Mouse (Mus musculus) intestine, embryonic 16.5 days (tissue): ENCODE data around the gene Reep3. TPM values are rescaled to one million over a fixed set of nuclear protein-coding genes. Genes with fewer than 3 reads are reported as not detected.
A peak's percentile ranks its signal among the peaks of the same experiment; 100 is the strongest.
"Not testable (repeated sequence)": the region's sequence is repeated elsewhere in the genome, so short reads cannot be mapped to it uniquely, and the experiment has no call there.

Experiments used
- ATAC-seq: fragments of 200-750 bp; cut with Nextera tagmentation; 2 replicates; pipeline ENCODE4 v1.8.0; 2017; ENCODE audit warnings: moderate TSS enrichment, moderate library complexity
- H3K27ac ChIP-seq: fragments of 300-500 bp; sonication (generic); 2 replicates; pipeline ENCODE4 v1.5.1; 2014; ENCODE audit warnings: mild to moderate bottlenecking, low read length
- H3K27me3 ChIP-seq: fragments of 300-500 bp; sonication (generic); replicated peaks from 2 replicates; pipeline ENCODE4 v1.6.1; 2014; ENCODE audit warnings: low read length, control low read depth, mixed read lengths; ENCODE audit not compliant: control insufficient read depth, insufficient read depth
- H3K36me3 ChIP-seq: fragments of 300-500 bp; sonication (generic); 2 replicates; pipeline ENCODE4 v1.6.1; 2014; ENCODE audit warnings: low read length, control low read depth; ENCODE audit not compliant: control insufficient read depth, insufficient read depth
- H3K4me1 ChIP-seq: fragments of 300-500 bp; sonication (generic); 2 replicates; pipeline ENCODE4 v1.6.1; 2014; ENCODE audit warnings: low read length, control low read depth, mixed read lengths; ENCODE audit not compliant: control insufficient read depth, insufficient read depth
- H3K4me2 ChIP-seq: fragments of 300-500 bp; sonication (generic); 2 replicates; pipeline ENCODE4 v1.6.1; 2014; ENCODE audit warnings: low read depth, low read length, control low read depth
- H3K4me3 ChIP-seq: fragments of 300-500 bp; sonication (generic); 2 replicates; pipeline ENCODE4 v1.5.1; 2014; ENCODE audit warnings: mild to moderate bottlenecking, low read length
- H3K9ac ChIP-seq: fragments of 300-500 bp; sonication (generic); 2 replicates; pipeline ENCODE4 v1.6.1; 2014; ENCODE audit warnings: low read depth, low read length
- H3K9me3 ChIP-seq: fragments of 300-500 bp; sonication (generic); 2 replicates; pipeline ENCODE4 v1.6.1; 2016; ENCODE audit warnings: low read length, control low read depth; ENCODE audit not compliant: control insufficient read depth
- WGBS: fragments of 180-500 bp; shearing (Covaris S2); extraction: QIAGEN DNeasy Blood & Tissue Kit; methylation state at CpG from one replicate; pipeline ENCODE4 v1.1.7; 2014; 5-methylcytosine and 5-hydroxymethylcytosine counted together
- polyA plus RNA-seq: library from polyadenylated mRNA; unstranded; fragments of >200 nt; fragmentation: Nextera tagmentation; extraction: Ambion mirVana; gene quantifications from 2 replicates; pipeline ENCODE4 v1.2.1, GENCODE M21; 2015

Reep3 gene
- polyA plus RNA-seq, 1 experiment from 2014 or later: 36.2 TPM

GRCm38 (mm10) chr10:67003009-67003742 is 93.6 kb downstream of the Reep3 start:
- H3K27me3 ChIP-seq: no peaks in the 10 kb centered on the region
- H3K4me1 ChIP-seq: peaks cover 14% of the 10 kb centered on the region
- H3K4me2 ChIP-seq: peak overlapping the region; percentile 68
- H3K4me3 ChIP-seq: peak overlapping the region; percentile 42
- ATAC-seq: peak; percentile 49
- H3K9me3 ChIP-seq: no peaks in the 10 kb centered on the region
- H3K9ac ChIP-seq: peak overlapping the region; percentile 66
- WGBS: 1% methylated on average over 25 of the region's 25 CpGs
- peak overlapping the region; percentile 92 for H3K27ac ChIP-seq
- H3K36me3 ChIP-seq: no peaks in the 10 kb centered on the region

GRCm38 (mm10) chr10:67002207-67003008 is 94.3 kb downstream of the Reep3 start:
- Histone ChIP-seq H3K27me3 (no peaks in the 10 kb centered on the region), H3K4me3 (peak overlapping the region; percentile 42), H3K4me1 (peaks cover 14% of the 10 kb centered on the region), H3K9me3 (no peaks in the 10 kb centered on the region), H3K4me2 (peak overlapping the region; percentile 68), H3K27ac (peak overlapping the region; percentile 92), H3K9ac (peak overlapping the region; percentile 66), H3K36me3 (no peaks in the 10 kb centered on the region)
- ATAC-seq: peak; percentile 78
- 14% methylated on average over 30 of the region's 30 CpGs for WGBS

GRCm38 (mm10) chr10:67000958-67001615 is 95.7 kb downstream of the Reep3 start:
- not testable (repeated sequence) for H3K4me3 ChIP-seq, H3K27ac ChIP-seq, H3K9ac ChIP-seq, H3K4me2 ChIP-seq, H3K9me3 ChIP-seq, H3K36me3 ChIP-seq, H3K27me3 ChIP-seq, ATAC-seq
- 93% methylated on average over 13 of the region's 13 CpGs for WGBS
- peaks cover 14% of the 10 kb centered on the region for H3K4me1 ChIP-seq

GRCm38 (mm10) chr10:67000136-67000535 is 96.6 kb downstream of the Reep3 start:
- Histone ChIP-seq H3K4me1 (peaks cover 17% of the 10 kb centered on the region), H3K36me3 (no peaks in the 10 kb centered on the region), H3K9me3 (no peaks in the 10 kb centered on the region), H3K9ac (no peak overlapping the region), H3K27me3 (no peaks in the 10 kb centered on the region), H3K4me2 (no peak overlapping the region), H3K4me3 (no peak overlapping the region), H3K27ac (no peak overlapping the region)
- no peak for ATAC-seq
- WGBS: 89% methylated on average over 5 of the region's 5 CpGs

GRCm38 (mm10) chr10:66998770-66999169 is 98.0 kb downstream of the Reep3 start:
- Histone ChIP-seq H3K4me2 (no peak overlapping the region), H3K36me3 (no peaks in the 10 kb centered on the region), H3K4me1 (peaks cover 24% of the 10 kb centered on the region), H3K9ac (no peak overlapping the region), H3K4me3 (no peak overlapping the region), H3K27ac (no peak overlapping the region), H3K27me3 (no peaks in the 10 kb centered on the region), H3K9me3 (no peaks in the 10 kb centered on the region)
- ATAC-seq: no peak
- WGBS: 91% methylated on average over 7 of the region's 7 CpGs

GRCm38 (mm10) chr10:66995181-66995580 is 101.6 kb downstream of the Reep3 start:
- H3K27ac ChIP-seq: 0 out of 2 replicates have a peak overlapping the region, but pooled peaks have one; percentile 37
- no peak overlapping the region for H3K4me3 ChIP-seq
- 53% methylated on average over 6 of the region's 6 CpGs for WGBS
- H3K36me3 ChIP-seq: no peaks in the 10 kb centered on the region
- H3K4me2 ChIP-seq: no peak overlapping the region
- ATAC-seq: no peak
- no peak overlapping the region for H3K9ac ChIP-seq
- peaks cover 10% of the 10 kb centered on the region; the same call in 1 of the 2 replicates for H3K4me1 ChIP-seq
- H3K27me3 ChIP-seq: no peaks in the 10 kb centered on the region
- no peaks in the 10 kb centered on the region; the same call in 1 of the 2 replicates for H3K9me3 ChIP-seq

GRCm38 (mm10) chr10:66994469-66994868 is 102.3 kb downstream of the Reep3 start:
- Histone ChIP-seq H3K36me3 (no peaks in the 10 kb centered on the region), H3K27me3 (no peaks in the 10 kb centered on the region), H3K4me1 (peaks cover 10% of the 10 kb centered on the region; the same call in 1 of the 2 replicates), H3K9ac (no peak overlapping the region), H3K9me3 (peaks cover 6% of the 10 kb centered on the region; the same call in 1 of the 2 replicates), H3K4me3 (no peak overlapping the region), H3K4me2 (no peak overlapping the region), H3K27ac (peak overlapping the region; percentile 37; the same call in 1 of the 2 replicates)
- 52% methylated on average over 5 of the region's 5 CpGs for WGBS
- ATAC-seq: peak; percentile 62; the same call in 1 of the 2 replicates

- Histone ChIP-seq H3K9ac (no peak overlapping the region), H3K4me2 (no peak overlapping the region), H3K9me3 (peaks cover 13% of the 10 kb centered on the region; the same call in 1 of the 2 replicates), H3K27ac (no peak overlapping the region), H3K36me3 (no peaks in the 10 kb centered on the region), H3K27me3 (no peaks in the 10 kb centered on the region), H3K4me1 (peaks cover 10% of the 10 kb centered on the region; the same call in 1 of the 2 replicates), H3K4me3 (no peak overlapping the region)
- no peak for ATAC-seq
- 56% methylated on average over 5 of the region's 5 CpGs for WGBS
These were observed 104.2 kb downstream of the Reep3 start for GRCm38 (mm10) chr10:66992591-66992990.

GRCm38 (mm10) chr10:66990506-66990905 is 106.2 kb downstream of the Reep3 start:
- Histone ChIP-seq H3K4me1 (peaks cover 10% of the 10 kb centered on the region; the same call in 1 of the 2 replicates), H3K27me3 (no peaks in the 10 kb centered on the region), H3K9me3 (peaks cover 13% of the 10 kb centered on the region; the same call in 1 of the 2 replicates), H3K36me3 (no peaks in the 10 kb centered on the region), H3K4me3 (no peak overlapping the region), H3K27ac (no peak overlapping the region), H3K4me2 (no peak overlapping the region), H3K9ac (no peak overlapping the region)
- no peak for ATAC-seq
- WGBS: 74% methylated on average over 3 of the region's 3 CpGs
